Mouse (Mus musculus): ENCODE data around the gene Glra1.
A peak's percentile ranks its signal among the peaks of the same experiment; 100 is the strongest.

Glra1 gene

DNA sequence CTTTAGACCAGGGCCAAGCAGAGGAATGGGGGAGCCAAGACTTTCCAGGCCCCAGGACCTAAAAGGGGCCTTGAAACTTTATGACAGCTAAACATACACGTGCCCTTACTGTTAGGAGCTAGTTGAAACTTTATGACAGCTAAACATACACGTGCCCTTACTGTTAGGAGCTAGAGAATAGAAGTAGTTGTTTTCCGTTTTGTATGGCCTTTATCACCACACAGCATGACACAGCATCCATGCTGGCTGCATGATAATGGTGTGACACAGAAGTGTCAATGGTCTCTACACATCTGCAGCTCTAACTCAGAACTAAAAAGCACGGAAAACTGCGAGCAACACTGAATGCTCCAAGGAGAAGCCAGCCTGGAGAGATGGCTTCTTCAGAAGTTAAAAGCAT is 90.3 kb downstream of the Glra1 start:
- DNase-seq, result no peak

DNA sequence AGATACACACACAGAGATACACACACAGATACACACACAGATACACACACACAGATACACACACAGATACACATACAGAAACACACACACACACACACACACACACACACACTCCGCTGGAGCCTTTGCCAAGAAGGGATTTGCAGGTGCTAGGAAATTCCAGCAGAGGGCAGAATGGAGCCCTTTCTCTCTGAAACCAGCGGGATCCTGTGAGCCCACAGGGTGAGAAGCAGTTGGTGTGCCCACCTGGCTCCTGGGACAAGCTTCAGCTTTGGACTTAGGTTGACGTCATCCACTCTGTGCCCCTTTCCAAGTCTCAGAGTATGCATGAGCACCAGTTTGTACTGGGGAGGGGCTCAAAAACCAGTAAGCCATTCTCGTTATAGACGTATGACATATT is 96.6 kb downstream of the Glra1 start:
- DNase-seq, result no peak

DNA sequence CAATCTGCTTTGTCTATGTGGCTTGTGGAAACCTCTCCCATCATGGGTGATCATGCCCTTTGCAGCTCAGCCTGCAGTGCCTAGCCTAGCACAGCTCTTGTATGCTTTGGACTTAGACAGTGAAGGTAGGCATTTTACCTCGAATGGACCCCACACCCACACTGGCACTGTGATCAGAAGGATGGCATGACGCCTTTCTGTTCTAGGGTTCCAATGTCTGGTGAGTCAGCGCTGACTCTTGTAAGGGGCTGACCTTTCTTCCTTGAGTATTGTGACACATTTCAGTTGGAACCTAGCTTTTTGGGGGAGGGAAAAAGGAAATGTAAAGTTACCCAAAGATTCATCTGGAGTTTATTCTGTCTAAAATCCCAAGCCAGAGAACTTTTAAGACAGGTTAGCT is 102.5 kb downstream of the Glra1 start:
- DNase-seq, result no peak

DNA sequence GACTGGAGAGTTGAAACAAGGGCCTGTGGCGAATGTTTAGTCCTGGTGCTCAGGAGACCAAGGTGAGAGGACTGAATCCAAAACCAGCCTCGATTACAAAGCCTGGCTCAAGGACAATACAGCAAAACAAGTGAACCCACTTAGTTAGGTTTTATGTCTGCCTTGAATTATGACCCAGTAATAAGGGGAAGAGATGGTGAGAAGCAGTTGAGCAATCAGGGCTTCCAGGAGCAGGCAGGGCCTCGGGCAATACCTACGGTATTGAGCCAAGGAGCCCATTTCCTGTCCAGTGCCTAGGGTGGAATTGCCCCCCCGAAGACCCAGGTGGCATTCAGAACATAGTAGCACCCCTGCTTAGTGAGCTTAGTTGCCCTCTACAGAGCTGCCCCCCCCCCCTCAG is 105.1 kb downstream of the Glra1 start:
- no peak for DNase-seq

DNA sequence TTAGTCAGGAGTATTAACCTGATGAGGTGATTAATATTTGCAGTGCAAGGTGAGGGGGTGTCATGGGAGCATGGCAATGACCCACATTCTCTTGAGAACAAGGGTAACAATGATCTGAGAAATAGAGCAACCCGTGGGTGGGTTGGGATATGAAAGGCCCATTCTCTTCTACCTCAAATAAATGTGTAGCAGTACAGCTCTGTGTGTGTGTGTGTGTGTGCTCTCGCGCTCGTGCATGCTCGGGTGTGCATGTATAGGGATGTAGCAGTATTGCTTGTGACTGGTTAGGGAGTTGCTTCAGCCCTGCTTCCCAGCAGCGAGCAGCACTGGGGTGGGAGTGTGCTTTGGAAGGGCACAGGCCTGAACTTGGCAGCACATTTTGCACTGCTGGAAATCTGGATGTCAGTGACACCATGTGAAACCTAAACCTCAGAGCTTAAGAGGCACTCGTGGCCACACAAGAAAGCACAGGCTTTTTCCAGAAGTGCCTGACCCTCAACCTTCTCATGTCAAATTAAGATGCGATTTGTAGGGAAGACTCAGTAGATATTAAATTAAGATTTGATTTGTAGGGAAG is 106.0 kb downstream of the Glra1 start:
- DNase-seq, result no peak

DNA sequence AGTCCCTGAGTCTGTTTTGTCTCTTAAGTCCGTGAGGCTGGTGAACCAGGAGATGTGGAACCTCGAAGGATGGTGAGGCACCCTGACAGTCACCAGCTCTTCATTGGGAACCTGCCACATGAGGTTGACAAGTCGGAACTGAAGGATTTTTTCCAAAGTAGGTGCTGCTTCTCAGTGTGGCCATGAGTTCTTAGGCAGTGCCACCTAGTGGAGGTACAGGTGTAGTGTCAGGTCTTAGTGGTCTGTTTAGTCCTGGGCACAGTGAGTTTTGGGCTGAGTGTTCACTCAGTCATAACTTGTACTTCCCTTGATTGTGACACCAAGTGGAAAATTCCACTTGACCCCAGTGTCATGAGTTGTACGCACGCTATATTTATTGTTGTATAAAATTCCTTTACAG is 110.1 kb downstream of the Glra1 start:
- DNase-seq, result peak; percentile 56 to 63

DNA sequence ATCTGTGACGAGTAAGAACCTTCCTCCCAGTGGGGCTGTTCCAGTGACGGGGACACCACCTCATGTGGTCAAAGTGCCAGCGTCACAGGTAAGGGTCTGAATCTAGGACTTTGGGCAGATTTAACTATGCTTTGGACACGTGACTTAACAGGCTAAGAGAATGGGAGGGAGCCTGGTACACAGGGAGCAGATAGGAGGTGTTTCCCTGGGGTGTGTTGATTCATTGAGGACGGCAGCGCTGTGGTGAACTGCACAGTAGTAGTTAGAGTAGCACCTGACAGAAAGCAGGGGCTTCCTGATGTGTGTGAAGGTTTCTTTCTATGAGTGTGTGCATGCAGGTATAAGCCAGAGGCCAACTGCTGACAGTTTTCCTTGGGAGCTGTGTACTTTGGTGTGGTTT is 111.8 kb downstream of the Glra1 start:
- no peak for DNase-seq

DNA sequence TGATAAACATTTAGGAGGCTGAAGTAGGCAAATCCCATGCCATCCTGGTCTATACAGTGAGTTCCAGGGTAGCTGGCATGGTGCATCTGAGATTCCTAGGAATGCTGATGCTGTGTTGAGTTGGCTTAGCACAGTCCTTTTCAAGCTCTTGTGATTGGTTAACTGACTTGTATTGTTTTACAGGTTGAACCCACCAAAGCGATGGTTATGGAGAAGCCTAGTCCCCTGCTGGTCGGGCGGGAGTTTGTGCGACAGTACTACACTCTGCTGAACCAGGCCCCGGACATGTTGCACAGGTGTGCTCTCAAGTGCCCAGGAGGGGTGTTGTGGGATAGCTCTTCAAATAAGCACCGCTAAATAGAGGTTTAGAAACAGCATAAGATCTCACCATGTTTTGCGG is 122.6 kb downstream of the Glra1 start:
- no peak for DNase-seq

DNA sequence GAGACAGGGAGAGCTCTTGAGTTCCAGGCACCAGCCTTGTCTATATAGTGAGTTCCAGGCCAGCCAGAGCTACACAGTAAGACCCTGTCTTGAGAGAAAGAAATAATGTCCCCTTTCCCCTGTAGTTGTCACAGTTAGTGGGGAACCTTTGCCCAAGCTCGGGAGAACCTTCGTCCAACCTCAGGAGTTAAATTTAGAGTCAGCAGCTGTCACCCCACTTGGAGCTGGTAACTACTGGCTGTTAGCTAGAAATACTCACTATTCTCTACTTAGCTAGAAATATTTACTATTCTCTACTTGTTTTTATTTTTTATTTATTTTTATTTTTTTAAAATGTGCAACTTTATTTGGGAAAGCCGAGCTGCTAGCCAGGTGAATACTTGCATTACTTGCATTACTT is 134.8 kb downstream of the Glra1 start:
- DNase-seq, result no peak

DNA sequence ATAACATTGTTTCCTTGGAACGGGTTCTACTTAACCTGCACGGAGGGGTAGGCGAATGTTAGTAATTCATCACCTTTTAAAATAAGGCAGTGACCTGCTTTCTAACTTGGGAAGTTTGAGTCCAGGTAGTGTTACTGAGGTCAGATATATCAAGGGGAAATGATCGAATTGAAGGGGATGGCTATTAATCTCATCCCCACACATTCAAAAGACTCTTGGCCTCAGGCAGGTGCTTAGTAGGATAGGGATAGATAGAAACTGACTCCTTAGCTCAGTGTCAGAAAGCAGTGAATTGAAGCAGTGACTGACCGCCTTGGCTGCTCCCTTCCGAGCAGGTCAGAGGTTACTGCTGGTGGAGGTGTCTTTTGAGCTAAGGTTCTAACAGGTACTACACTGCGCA is 136.5 kb downstream of the Glra1 start:
- no peak for DNase-seq

DNA sequence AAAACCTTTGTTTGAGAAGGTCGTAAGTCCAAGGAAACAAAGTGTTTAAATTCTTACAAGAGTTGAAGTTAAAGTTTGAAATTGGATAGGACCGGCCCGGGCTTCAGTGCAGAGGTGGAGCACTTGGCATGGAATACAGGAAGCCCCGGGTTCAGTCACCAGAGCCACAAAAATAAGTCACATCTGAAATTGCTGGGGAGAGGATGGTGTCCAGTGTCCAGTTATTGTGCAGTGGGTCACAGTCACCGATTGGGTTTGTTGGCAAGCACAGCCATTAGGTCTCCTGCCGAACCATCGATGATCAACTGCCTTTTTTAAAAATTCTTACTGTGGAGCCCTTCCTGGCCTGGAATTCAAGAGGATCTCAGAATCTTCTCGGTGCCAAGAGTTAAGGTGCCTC is 137.2 kb downstream of the Glra1 start:
- peak in 1 of 2 experiments; percentile 39 for DNase-seq

DNA sequence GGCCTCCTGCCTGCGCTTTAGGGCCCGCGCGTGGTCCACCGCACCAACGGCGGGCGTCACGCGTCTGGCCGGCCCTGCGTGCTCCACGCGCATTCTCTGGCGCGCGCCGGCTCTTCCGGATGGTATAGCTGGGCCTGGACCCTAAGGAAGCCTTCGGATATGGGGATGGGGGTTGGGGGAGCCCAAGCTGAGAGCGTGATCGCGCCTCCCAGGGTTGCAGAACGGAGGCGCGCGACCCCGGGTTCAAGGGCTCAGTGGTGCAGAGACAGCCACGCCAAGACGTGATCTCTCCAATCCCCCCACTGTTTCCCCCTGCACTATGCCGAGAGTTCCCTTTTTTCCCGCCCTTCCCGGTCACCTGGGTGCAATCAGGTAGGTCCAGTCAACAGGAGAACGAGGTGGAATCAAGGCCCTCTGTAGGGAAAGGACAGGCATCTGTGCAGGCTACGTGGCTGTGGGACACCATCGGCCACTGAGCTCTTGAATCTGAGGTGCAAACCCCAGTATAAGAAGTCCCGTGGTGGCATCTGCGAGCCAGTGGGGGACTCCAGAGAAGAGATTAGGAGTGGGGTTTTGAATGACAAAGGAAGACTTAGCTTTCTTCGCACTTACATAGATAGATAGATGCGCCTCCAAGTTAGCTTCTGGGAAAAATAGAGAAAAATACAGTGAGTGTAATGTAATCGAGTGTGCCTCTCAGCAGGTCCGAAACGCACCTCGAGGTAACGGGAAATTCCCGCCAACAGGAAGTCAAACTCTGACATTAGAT is 137.9 kb downstream of the Glra1 start:
- DNase-seq, result peak; percentile 23 to 54

DNA sequence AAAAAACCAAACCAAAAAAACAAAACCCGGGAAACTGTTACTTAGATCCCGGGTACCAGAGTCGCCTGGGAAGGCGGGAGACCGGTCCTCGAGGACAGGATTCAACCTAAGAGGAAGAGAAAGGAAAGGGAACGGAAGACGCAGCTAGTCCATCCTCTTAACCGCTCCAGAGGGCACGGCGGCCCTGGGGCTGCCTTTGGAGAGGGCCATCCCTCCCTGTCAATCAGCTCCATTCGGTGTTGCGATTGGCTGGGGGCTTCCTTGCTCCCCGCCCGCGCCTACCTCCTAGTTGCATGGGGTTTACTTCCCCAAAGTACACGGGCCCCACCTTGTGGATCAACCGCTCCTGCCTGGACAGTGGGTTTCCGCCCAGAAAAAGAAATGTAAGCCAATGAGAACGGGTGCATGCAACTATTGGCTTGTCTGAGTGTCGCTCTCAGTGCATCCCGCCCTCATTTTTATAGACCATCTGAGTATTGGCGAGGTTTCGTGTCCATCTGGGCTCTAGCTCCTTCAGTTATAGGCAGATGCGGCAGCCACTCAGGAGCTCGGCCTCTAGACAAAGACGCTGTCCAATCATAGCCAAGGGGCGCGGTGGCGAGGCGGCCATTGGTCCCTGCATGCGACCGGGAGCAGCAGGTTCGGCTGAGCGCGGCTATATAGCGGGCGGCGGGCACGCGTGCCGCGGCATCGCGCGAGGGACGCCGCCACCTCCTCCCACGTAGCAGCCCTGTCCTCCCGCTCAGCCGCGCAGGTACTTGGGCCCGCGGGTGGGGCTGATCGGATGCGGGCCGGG is 138.8 kb downstream of the Glra1 start, which contains the start of gene G3bp1:
Gene G3bp1 (plus strand): TSS at position 638 of the 796 bp plus-strand sequence.
- peak; percentile 100 for DNase-seq

DNA sequence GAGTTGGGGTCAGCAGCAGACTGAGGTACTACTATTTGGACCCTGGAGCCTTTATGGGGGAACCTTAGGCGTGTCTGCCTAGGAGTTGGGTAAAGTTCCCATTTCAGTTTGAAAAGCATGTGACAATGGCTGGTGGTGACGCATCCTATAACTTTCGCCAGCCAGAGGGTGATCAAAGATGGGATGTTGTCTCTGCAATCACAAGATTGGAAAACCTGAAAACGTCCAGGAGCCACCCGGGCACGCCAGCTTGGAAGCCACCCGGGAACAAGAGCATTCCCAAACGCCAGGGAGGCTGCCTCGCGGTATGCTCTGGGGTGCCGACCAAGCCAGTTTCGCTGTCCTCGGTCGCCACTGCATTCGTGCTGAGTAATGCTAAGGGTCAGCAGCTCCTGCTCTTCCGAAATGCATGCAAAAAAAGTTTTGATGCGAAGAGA is 139.4 kb downstream of the Glra1 start:
- peak in 1 of 2 experiments; percentile 50 for DNase-seq

DNA sequence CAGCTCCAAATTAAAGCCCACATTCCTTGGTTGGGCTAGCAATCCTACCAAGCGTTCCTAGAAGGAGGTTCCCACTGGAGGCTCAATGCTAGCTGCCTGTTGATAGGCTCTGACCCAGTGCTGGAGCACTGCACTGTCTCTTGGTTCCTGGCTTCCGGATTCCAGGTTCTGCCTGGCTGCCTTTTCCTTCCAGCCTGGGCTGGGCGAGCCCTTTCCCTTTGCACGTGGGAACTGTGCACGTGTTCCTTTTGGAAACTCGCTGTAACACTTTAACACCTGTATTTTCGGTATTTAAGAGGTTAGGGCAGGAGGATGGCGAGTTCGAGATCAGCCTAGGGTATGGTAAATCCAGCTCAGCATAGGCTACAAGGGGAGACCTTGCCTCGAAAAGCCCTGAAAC is 140.0 kb downstream of the Glra1 start:
- DNase-seq, result peak; percentile 86 to 94

DNA sequence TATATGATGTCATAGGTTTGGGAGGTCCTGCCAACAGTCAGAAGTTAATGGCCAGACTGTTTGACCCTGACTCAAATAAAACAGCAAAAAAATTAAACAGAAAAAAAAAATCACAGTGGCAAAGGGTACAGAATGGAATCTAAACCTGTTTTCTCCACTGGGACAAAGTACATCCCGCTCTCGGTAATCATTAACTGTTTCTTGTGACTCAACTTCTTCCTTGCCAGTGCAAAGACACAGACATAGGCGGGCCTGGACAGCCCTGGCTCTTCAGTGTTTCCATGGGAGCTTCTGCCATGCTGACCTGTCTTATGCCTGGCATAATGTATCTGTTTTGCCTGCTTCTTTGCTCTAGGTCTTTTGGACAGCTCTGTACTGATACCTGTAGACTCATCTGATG is 142.8 kb downstream of the Glra1 start:
- DNase-seq, result peak; percentile 60 to 82

DNA sequence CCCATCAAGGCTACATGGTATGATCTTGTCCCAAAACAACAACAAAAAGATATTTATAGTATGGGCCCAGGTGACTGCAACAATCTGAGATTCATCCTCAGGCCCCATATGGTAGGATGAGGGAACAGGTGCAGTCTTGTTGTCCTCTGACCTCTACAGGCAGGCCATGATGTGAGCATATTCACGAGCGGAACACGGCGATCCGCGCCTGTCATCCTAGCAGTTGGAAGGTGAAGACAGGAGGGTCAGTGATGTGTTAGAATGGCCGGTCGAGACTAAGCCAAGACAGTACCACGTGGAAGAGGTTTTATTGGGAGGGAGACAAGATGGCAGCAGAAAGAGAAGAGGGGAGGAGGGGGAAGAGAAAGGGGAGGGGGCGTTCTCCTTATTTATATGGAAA is 143.3 kb downstream of the Glra1 start:
- DNase-seq, result peak in 1 of 2 experiments; percentile 22

Measured in kidney, postnatal 25 days (tissue).